Mouse (Mus musculus) limb, embryonic 11.5 days (tissue): ENCODE data around the gene Ppil1. TPM values are rescaled to one million over a fixed set of nuclear protein-coding genes. Genes with fewer than 3 reads are reported as not detected.

Experiments used
- ATAC-seq: fragments of 200-750 bp; cut with Nextera tagmentation; 2 replicates; pipeline ENCODE4 v1.8.0; 2017; ENCODE audit warnings: low read depth; ENCODE audit not compliant: insufficient number of reproducible peaks, low FRiP score, low TSS enrichment
- DNase-seq: peaks from one replicate; pipeline ENCODE4 v3.0.0-alpha.2; 2015; ENCODE audit warnings: low spot score
- H3K27ac ChIP-seq: fragments of 300-500 bp; sonication (generic); replicated peaks from 2 replicates; pipeline ENCODE4 v1.5.1; 2014; ENCODE audit warnings: low read depth, mild to moderate bottlenecking, low read length
- H3K27me3 ChIP-seq: fragments of 300-500 bp; sonication (generic); 2 replicates; pipeline ENCODE4 v1.6.1; 2014; ENCODE audit warnings: mild to moderate bottlenecking, low read length, mixed read lengths; ENCODE audit not compliant: control insufficient read depth, insufficient read depth
- H3K36me3 ChIP-seq: fragments of 300-500 bp; sonication (generic); 2 replicates; pipeline ENCODE4 v1.6.1; 2014; ENCODE audit warnings: mild to moderate bottlenecking, low read length, moderate library complexity, mixed read lengths; ENCODE audit not compliant: control insufficient read depth, insufficient read depth
- H3K4me1 ChIP-seq: fragments of 300-500 bp; sonication (generic); 2 replicates; pipeline ENCODE4 v1.6.1; 2014; ENCODE audit warnings: low read length, mixed read lengths; ENCODE audit not compliant: control insufficient read depth, insufficient read depth
- H3K4me2 ChIP-seq: fragments of 300-500 bp; sonication (generic); 2 replicates; pipeline ENCODE4 v1.6.1; 2014; ENCODE audit warnings: low read depth, mild to moderate bottlenecking, moderate library complexity; ENCODE audit not compliant: severe bottlenecking
- H3K4me3 ChIP-seq: fragments of 300-500 bp; sonication (generic); 2 replicates; pipeline ENCODE4 v1.5.1; 2014; ENCODE audit warnings: low read depth, low read length
- H3K9ac ChIP-seq: fragments of 300-500 bp; sonication (generic); 2 replicates; pipeline ENCODE4 v1.6.1; 2014; ENCODE audit warnings: mild to moderate bottlenecking, low read length
- H3K9me3 ChIP-seq: fragments of 300-500 bp; sonication (generic); 2 replicates; pipeline ENCODE4 v1.6.1; 2016; ENCODE audit warnings: low read length; ENCODE audit not compliant: control insufficient read depth
- WGBS: fragments of 180-500 bp; shearing (Covaris S2); extraction: QIAGEN DNeasy Blood & Tissue Kit; methylation state at CpG from one replicate; pipeline ENCODE4 v1.1.7; 2014; 5-methylcytosine and 5-hydroxymethylcytosine counted together
- polyA plus RNA-seq: library from polyadenylated mRNA; unstranded; fragments of >200 nt; fragmentation: Nextera tagmentation; extraction: Ambion mirVana; gene quantifications from 2 replicates; pipeline ENCODE4 v1.2.1, GENCODE M21; 2014

The Ppil1 gene
- polyA plus RNA-seq, 1 experiment from 2014 or later: 201 TPM

- Histone ChIP-seq H3K4me1 (peaks cover 34% of the 10 kb centered on the region), H3K36me3 (no peaks in the 10 kb centered on the region), H3K27ac (no peak overlapping the region), H3K9ac (no peak overlapping the region), H3K4me2 (no peak overlapping the region), H3K9me3 (no peaks in the 10 kb centered on the region), H3K27me3 (no peaks in the 10 kb centered on the region), H3K4me3 (no peak overlapping the region)
- 55% methylated on average over 7 of the region's 7 CpGs for WGBS
- no peak for DNase-seq
- ATAC-seq: no peak
Observed at GRCm38 (mm10) chr17:29216078-29216477, 47.9 kb downstream of the Ppil1 start.

GRCm38 (mm10) chr17:29214655-29215054 lies 49.3 kb downstream of the Ppil1 start:
- Histone ChIP-seq H3K9me3 (no peaks in the 10 kb centered on the region), H3K27me3 (no peaks in the 10 kb centered on the region), H3K4me3 (no peak overlapping the region), H3K4me1 (peaks cover 34% of the 10 kb centered on the region), H3K36me3 (no peaks in the 10 kb centered on the region), H3K27ac (no peak overlapping the region), H3K4me2 (no peak overlapping the region), H3K9ac (no peak overlapping the region)
- ATAC-seq (no peak), DNase-seq (no peak)
- WGBS: 47% methylated on average over 10 of the region's 10 CpGs

GRCm38 (mm10) chr17:29214193-29214456 lies 49.9 kb downstream of the Ppil1 start:
- 83% methylated on average over 4 of the region's 4 CpGs for WGBS
- Histone ChIP-seq H3K4me3 (no peak overlapping the region), H3K9ac (no peak overlapping the region), H3K4me1 (peaks cover 34% of the 10 kb centered on the region), H3K27me3 (no peaks in the 10 kb centered on the region), H3K9me3 (no peaks in the 10 kb centered on the region), H3K27ac (no peak overlapping the region), H3K36me3 (no peaks in the 10 kb centered on the region), H3K4me2 (no peak overlapping the region)
- DNase-seq (no peak), ATAC-seq (no peak)

GRCm38 (mm10) chr17:29213381-29214192 lies 50.4 kb downstream of the Ppil1 start:
- Histone ChIP-seq H3K27me3 (no peaks in the 10 kb centered on the region), H3K9ac (0 out of 2 replicates have a peak overlapping the region, but pooled peaks have one; percentile 17), H3K4me2 (peak overlapping the region; percentile 10; the same call in 1 of the 2 replicates), H3K4me1 (peaks cover 34% of the 10 kb centered on the region), H3K27ac (no peak overlapping the region), H3K36me3 (no peaks in the 10 kb centered on the region), H3K4me3 (no peak overlapping the region), H3K9me3 (no peaks in the 10 kb centered on the region)
- DNase-seq (no peak), ATAC-seq (no peak)
- WGBS: 30% methylated on average over 12 of the region's 12 CpGs

GRCm38 (mm10) chr17:29211836-29212235 lies 52.1 kb downstream of the Ppil1 start:
- no peak for DNase-seq
- H3K4me3 ChIP-seq: no peak overlapping the region

GRCm38 (mm10) chr17:29210037-29210436 lies 53.9 kb downstream of the Ppil1 start:
- no peak for DNase-seq
- H3K9me3 ChIP-seq: no peaks in the 10 kb centered on the region
- no peak overlapping the region for H3K4me3 ChIP-seq
- no peaks in the 10 kb centered on the region for H3K36me3 ChIP-seq
- 92% methylated on average over 3 of the region's 3 CpGs for WGBS
- H3K27me3 ChIP-seq: no peaks in the 10 kb centered on the region
- no peak overlapping the region for H3K4me2 ChIP-seq
- peaks cover 19% of the 10 kb centered on the region for H3K4me1 ChIP-seq
- no peak for ATAC-seq
- no peak overlapping the region for H3K27ac ChIP-seq
- H3K9ac ChIP-seq: no peak overlapping the region

More at GRCm38 (mm10) chr17:29211836-29212235, 52.1 kb downstream of the Ppil1 start:
- Histone ChIP-seq H3K27me3 (no peaks in the 10 kb centered on the region), H3K36me3 (no peaks in the 10 kb centered on the region), H3K9me3 (no peaks in the 10 kb centered on the region), H3K4me1 (peaks cover 30% of the 10 kb centered on the region), H3K4me2 (no peak overlapping the region), H3K9ac (no peak overlapping the region), H3K27ac (no peak overlapping the region)
- 47% methylated on average over 7 of the region's 7 CpGs for WGBS
- no peak for ATAC-seq

- Histone ChIP-seq H3K4me3 (no peak overlapping the region), H3K9ac (no peak overlapping the region), H3K36me3 (no peaks in the 10 kb centered on the region), H3K9me3 (no peaks in the 10 kb centered on the region), H3K27me3 (no peaks in the 10 kb centered on the region), H3K4me1 (no peaks in the 10 kb centered on the region), H3K4me2 (no peak overlapping the region), H3K27ac (no peak overlapping the region)
- 84% methylated on average over 7 of the region's 7 CpGs for WGBS
- no peak for ATAC-seq
- no peak for DNase-seq
Observed at GRCm38 (mm10) chr17:29206052-29206451, 57.9 kb downstream of the Ppil1 start.

GRCm38 (mm10) chr17:29202604-29203003 lies 61.4 kb downstream of the Ppil1 start:
- Histone ChIP-seq H3K9ac (no peak overlapping the region), H3K4me2 (no peak overlapping the region), H3K4me3 (no peak overlapping the region), H3K27me3 (no peaks in the 10 kb centered on the region), H3K36me3 (no peaks in the 10 kb centered on the region), H3K9me3 (no peaks in the 10 kb centered on the region), H3K27ac (no peak overlapping the region), H3K4me1 (peaks cover 9% of the 10 kb centered on the region)
- DNase-seq: no peak
- ATAC-seq: no peak
- WGBS: 87% methylated on average over 6 of the region's 6 CpGs
